Mouse (Mus musculus) C2C12 (cell line): ENCODE data around the gene Foxc2.

ENCODE experiments used
- CEBPB ChIP-seq: IDR thresholded peaks from one replicate; pipeline ENCODE4 v1.6.1; 2011; ENCODE audit warnings: low read depth, mild to moderate bottlenecking, control low read depth, moderate library complexity
- CTCF ChIP-seq: IDR thresholded peaks from one replicate; pipeline ENCODE4 v1.5.1; 2011; ENCODE audit not compliant: control insufficient read depth, insufficient read depth, insufficient read length
- FOSL1 ChIP-seq: IDR thresholded peaks from one replicate; pipeline ENCODE4 v1.8.0; 2011; ENCODE audit warnings: mild to moderate bottlenecking, low read length; ENCODE audit not compliant: poor library complexity, insufficient read depth, severe bottlenecking
- MAX ChIP-seq: IDR thresholded peaks from one replicate; pipeline ENCODE4 v1.6.1; 2011; ENCODE audit warnings: mild to moderate bottlenecking, control low read depth
- MYOD1 ChIP-seq: IDR thresholded peaks from one replicate; pipeline ENCODE4 v1.6.1; 2011; ENCODE audit warnings: low read depth; ENCODE audit not compliant: control insufficient read depth, insufficient read length
- MYOG ChIP-seq: IDR thresholded peaks from one replicate; pipeline ENCODE4 v1.6.1; 2011; ENCODE audit not compliant: control insufficient read depth, insufficient read length; ENCODE audit errors: extremely low read depth

- TF ChIP-seq CTCF (no peak), CEBPB (no peak), MAX (no peak), MYOG (no peak), FOSL1 (no peak), MYOD1 (no peak)
These were observed 36.0 kb upstream of the Foxc2 start for GRCm38 (mm10) chr8:121079944-121080343.
